Mouse (Mus musculus) T-helper 1 cell (primary cell): ENCODE results near the gene Efcab10.

Experiments
- in situ Hi-C: fragments of 300-600 bp; cut with MboI, MseI; formaldehyde crosslinking; loops from one replicate; pipeline ENCODE4 v1.15.1; 2025; ENCODE audit warnings: high pct_unique_total_duplicates

The Efcab10 gene

GRCm38 (mm10) chr12:33394804-33395623, at the start of gene Efcab10:
Efcab10 (plus strand) TSS chr12:33394854.
- in situ Hi-C loops = loop anchor here (25.0 kb wide), 1 partner anchor 1792 kb away; no protein-coding TSS in a partner anchor

DNA sequence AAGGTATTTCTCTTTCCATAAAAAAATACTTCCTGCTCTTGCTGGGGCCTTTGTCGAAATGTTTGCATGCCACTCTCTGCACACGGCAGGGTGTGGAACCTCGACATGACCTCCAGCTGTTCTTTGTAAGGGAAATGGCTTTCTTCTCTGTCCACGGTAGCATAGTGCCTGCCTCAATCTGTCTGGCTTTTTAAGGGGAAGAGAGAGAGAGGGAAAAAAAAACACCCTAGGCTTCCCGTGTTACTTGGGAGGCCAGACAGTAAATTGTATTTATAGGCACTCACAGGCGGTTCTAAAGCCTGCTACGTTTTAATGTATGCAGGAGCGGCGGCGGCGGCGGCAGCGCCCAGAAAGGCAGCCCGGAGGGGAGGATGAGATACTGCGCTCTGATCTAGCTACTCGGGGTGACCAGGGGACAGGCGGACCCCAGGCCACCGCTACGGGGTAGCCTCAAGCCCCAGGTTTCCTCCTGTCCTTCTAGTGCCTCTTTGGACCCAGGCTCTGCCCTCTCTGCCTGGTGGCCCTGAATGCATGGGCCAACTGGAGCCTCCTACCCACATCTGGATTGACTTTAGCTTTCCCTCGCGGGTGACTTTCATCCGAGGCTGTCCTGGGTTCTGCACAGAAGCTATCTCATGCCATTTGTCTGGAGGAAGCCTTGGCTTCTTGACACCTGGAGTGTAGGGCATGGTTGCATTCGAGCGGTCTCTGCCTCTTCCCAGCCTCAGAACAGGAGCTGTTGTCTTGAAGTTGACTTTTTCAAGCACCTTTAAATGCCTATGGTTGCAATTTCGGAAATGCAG, 49.5 kb upstream of the Efcab10 start:
- in situ Hi-C loops = no loop called here

GRCm38 (mm10) chr12:33345773-33346435, 48.8 kb upstream of the Efcab10 start:
- in situ Hi-C loops = no loop called here

DNA sequence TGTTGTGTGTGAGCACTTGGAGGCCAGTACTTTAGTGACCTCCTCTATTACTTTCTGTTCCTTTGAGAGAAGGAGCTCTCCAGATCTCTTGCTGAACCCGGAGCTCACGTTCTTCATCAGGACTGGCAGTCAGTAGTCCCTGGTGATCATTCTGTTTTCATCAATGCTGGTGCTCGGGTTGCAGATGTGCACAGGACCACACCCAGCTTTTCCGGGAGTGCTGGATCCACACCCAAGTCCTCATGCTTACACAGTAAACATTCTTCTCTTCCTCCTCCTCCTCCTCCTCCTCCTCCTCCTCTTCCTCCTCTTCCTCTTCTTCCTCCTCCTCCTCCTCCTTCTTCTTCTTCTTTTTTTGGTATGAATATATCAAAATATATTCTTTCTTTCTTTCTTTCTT, 42.0 kb upstream of the Efcab10 start:
- in situ Hi-C loops = loop anchor here (25.0 kb wide), 1 partner anchor 715 kb away; no protein-coding TSS in a partner anchor

DNA sequence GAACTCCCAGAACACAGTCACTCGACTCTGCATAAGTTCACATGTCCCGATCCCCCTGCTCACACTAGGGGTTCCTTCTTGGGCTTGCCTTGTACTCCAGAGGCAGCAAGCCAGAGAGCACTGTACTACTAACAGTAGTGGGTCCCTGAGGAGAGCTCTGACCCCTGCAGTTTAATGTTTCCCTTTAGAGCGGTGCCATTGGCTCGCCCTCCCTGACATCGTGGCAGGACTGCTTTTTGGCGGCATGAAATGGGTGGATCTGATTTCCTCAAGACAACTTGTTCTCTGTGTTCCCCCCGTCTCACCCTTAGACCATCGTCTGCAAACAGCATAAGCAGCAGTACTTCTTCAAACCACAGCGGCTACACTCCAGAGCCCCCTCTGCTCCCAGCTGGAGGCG, 36.3 kb upstream of the Efcab10 start:
- in situ Hi-C loops = loop anchor here (25.0 kb wide), 1 partner anchor 721 kb away; no protein-coding TSS in a partner anchor

GRCm38 (mm10) chr12:33359209-33359608, 35.4 kb upstream of the Efcab10 start:
- in situ Hi-C loops = loop anchor here (25.0 kb wide), 1 partner anchor 722 kb away; no protein-coding TSS in a partner anchor

DNA sequence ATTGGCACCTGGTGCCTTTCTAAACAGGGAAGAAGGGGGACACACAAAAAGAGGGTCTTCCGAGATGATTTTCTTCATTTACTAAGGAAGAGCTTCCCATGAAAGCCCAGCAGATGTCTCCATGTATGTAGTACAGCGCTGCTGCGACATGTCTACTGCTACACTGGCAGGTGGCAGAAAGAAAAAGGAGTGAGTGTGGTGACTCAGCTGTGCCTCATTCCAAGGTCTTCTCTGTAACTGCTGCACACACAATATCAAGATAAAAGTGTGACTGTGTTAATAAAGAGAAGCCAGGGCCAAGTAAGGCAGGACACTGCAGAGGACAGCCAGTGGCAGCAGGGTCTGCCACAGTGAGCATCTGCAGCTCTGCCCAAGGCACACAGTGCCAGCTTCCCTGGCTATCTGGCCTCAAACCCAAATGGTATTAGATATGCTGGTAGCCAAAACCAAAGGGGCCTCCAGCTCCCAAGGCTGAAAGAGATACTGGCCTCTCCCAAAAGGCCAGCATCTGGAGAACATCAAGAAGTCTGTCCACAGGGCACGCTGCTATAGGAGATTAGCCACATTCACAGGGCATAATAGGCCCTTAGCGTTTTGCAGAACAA, 34.7 kb upstream of the Efcab10 start:
- in situ Hi-C loops = loop anchor here (25.0 kb wide), 1 partner anchor 723 kb away; no protein-coding TSS in a partner anchor

DNA sequence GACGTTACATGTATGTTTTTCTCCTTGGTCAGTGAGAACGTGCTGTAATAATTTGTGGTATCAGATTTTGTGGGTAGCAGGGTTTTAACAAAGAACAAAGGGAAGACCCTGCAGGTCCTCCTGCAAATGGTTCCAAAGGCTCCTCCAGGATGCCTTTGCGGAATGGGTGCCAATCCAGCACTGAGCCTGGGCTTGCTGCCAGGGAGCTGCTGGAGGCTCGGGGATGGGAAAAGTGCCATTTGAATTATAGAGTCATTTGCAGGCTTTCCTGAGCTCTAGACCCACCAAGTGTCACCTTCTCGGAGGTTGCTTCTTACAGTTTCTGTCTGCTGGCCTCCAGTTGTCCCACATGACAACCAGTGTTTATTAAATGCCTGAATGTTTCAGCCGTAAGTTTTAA, 33.9 kb upstream of the Efcab10 start:
- in situ Hi-C loops = loop anchor here (25.0 kb wide), 1 partner anchor 723 kb away; no protein-coding TSS in a partner anchor

GRCm38 (mm10) chr12:33364511-33364910, 30.1 kb upstream of the Efcab10 start:
- in situ Hi-C loops = loop anchor here (25.0 kb wide), 1 partner anchor 727 kb away; no protein-coding TSS in a partner anchor

DNA sequence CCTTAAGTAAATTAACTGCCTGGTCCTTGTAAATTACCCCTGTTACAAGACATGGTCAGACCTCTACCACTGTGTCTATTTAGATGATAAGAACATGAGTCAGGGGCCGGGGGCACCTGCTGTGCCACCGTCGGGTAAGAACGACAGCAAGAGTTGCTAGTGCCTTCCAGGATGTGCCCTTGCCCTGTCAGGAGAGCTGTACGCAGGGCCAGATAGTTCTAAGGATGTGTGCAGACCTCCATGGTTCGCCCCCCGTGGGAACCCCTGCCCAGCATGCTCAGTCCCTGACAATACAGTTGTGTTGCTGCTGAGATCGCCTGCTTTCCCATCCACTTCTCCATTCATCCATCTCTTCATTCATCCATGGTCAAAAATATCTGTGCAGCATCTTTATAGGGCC, 29.5 kb upstream of the Efcab10 start:
- in situ Hi-C loops = loop anchor here (25.0 kb wide), 1 partner anchor 728 kb away; no protein-coding TSS in a partner anchor

- in situ Hi-C loops = loop anchor here (25.0 kb wide), 1 partner anchor 732 kb away; no protein-coding TSS in a partner anchor
Observed at GRCm38 (mm10) chr12:33369555-33369954, 25.1 kb upstream of the Efcab10 start.

- in situ Hi-C loops = loop anchor here (5.0 to 25.0 kb wide), 2 partner anchors 353 to 1807 kb away; no protein-coding TSS in a partner anchor
Observed at GRCm38 (mm10) chr12:33379624-33380445, 14.8 kb upstream of the Efcab10 start.

DNA sequence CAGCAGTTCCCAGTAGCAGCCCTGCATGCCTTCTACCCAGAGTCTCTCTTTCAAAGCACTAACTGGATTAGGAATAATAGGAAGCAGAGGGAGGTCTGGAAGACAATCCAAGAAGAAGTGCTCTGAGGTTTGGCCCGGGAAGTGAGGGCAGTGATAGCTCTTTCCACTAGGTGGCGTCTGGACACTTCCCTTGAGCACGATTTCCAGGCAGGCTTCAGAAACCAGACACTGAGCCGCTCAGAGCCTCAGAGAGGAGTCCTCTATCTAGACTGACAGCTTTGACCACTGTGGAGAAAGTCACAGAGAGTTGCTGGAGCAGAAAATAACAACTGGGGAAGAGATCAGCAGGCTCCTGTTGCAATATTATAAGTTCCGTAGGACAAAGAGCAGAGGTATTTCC, 5.8 kb upstream of the Efcab10 start:
- in situ Hi-C loops = loop anchor here (25.0 kb wide), 1 partner anchor 1798 kb away; no protein-coding TSS in a partner anchor

- in situ Hi-C loops = loop anchor here (25.0 kb wide), 1 partner anchor 1796 kb away; no protein-coding TSS in a partner anchor
Observed at GRCm38 (mm10) chr12:33390844-33391560, 3.7 kb upstream of the Efcab10 start.

DNA sequence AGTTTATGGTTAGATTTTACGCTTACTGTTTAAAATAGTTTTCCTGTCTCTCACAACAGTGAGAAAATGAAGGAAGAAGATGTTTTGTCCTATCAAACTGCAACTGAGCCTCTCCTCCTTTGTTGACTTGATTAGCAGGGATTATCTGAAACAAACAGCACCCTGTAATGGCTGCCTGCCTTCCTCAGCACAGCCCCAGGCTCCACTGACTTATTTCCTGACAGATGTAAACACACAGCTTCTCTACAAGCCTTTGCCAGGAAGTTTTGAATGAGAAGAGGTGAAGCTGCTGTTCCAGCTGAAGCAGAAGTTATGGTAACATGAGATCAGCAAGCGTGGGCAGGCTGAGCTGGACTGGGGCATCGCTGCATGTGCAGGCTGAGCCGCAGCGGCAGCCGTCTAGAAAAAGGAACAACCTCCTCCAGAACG, 8.6 kb downstream of the Efcab10 start:
- in situ Hi-C loops = no loop called here

DNA sequence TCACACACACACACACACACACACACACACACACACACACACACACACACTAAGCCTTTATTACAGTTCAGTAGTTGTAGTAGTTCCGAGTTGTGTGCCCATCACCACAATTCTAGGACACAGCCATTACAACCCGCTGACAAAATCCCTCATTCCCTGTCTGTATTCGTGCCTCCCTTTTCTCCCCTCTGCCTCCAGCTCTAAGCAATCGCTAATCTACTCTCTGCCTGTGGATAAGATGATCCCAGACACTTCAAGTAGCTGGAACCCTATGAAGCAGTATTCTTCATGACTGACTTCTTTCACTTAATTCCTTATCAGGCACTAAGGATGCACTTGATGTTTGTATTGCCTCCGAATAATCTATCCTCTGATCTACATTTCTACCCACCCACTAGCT, 10.3 kb downstream of the Efcab10 start:
- in situ Hi-C loops = no loop called here

- in situ Hi-C loops = no loop called here
Observed at GRCm38 (mm10) chr12:33405398-33406026, 10.9 kb downstream of the Efcab10 start.

DNA sequence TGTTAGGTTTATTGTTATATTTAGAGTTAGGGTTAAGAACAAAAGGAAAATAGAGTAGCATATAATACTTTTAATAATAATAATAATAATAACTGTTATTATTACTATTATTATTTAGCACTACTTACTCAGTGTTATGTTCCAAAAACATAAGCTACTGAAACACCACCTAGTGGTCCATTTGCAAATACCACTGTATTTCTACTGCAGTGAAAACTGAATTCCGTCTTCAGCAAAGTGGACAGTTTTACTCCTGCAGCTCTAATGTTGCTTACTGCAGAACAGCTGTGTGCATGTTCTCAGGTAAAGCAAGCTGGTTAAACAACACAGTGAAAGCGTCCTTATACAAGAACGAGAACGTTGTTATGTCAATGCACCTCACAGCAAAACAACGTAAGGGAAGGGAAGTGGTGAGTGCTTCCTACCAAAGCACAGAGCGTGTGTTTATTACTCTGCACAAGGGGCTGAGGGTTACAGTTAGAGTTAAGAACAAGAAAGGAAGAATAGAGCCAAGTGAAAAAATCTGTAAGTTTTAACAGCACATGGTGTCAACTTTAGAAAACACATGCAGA, 17.0 kb downstream of the Efcab10 start:
- in situ Hi-C loops = no loop called here
